Mouse (Mus musculus) neural tube, embryonic 15.5 days (tissue): Measurements from ENCODE around the gene Cep97. TPM values are rescaled to one million over a fixed set of nuclear protein-coding genes. Genes with fewer than 3 reads are reported as not detected.
"Not testable (repeated sequence)": the region's sequence is repeated elsewhere in the genome, so short reads cannot be mapped to it uniquely, and the experiment has no call there.

Experiments
- ATAC-seq: fragments of 200-750 bp; cut with Nextera tagmentation; 2 replicates; pipeline ENCODE4 v1.8.0; 2017; ENCODE audit warnings: mild to moderate bottlenecking, moderate TSS enrichment, moderate library complexity; ENCODE audit not compliant: low FRiP score
- H3K27ac ChIP-seq: fragments of 300-500 bp; sonication (generic); replicated peaks from 2 replicates; pipeline ENCODE4 v1.5.1; 2015; ENCODE audit warnings: mild to moderate bottlenecking, inconsistent platforms
- H3K27me3 ChIP-seq: fragments of 300-500 bp; sonication (generic); replicated peaks from 2 replicates; pipeline ENCODE4 v1.6.1; 2015; ENCODE audit warnings: inconsistent platforms
- H3K36me3 ChIP-seq: fragments of 300-500 bp; sonication (generic); 2 replicates; pipeline ENCODE4 v1.6.1; 2015; ENCODE audit warnings: inconsistent platforms
- H3K4me1 ChIP-seq: fragments of 300-500 bp; sonication (generic); 2 replicates; pipeline ENCODE4 v1.6.1; 2015; ENCODE audit warnings: inconsistent platforms
- H3K4me2 ChIP-seq: fragments of 300-500 bp; sonication (generic); 2 replicates; pipeline ENCODE4 v1.6.1; 2015; ENCODE audit warnings: inconsistent platforms, mild to moderate bottlenecking, moderate library complexity
- H3K4me3 ChIP-seq: fragments of 300-500 bp; sonication (generic); replicated peaks from 2 replicates; pipeline ENCODE4 v1.5.1; 2015; ENCODE audit warnings: mild to moderate bottlenecking, inconsistent platforms
- H3K9ac ChIP-seq: fragments of 300-500 bp; sonication (generic); replicated peaks from 2 replicates; pipeline ENCODE4 v1.6.1; 2015; ENCODE audit warnings: mild to moderate bottlenecking, inconsistent platforms
- H3K9me3 ChIP-seq: fragments of 300-500 bp; sonication (generic); replicated peaks from 2 replicates; pipeline ENCODE4 v1.6.1; 2016; ENCODE audit warnings: inconsistent platforms
- WGBS: fragments of 180-500 bp; shearing (Covaris S2); methylation state at CpG from one replicate; pipeline ENCODE4 v1.1.7; 2015; ENCODE audit warnings: mixed read lengths; 5-methylcytosine and 5-hydroxymethylcytosine counted together
- polyA plus RNA-seq: library from polyadenylated mRNA; unstranded; fragments of >200 nt; fragmentation: Nextera tagmentation; extraction: Ambion mirVana; gene quantifications from 2 replicates; pipeline ENCODE4 v1.2.1, GENCODE M21; 2015

The Cep97 gene
- polyA plus RNA-seq, 1 experiment from 2014 or later, result 12.3 TPM

GRCm38 (mm10) chr16:55964126-55964949 is 29.7 kb upstream of the Cep97 start:
- H3K4me2 ChIP-seq, result no peak overlapping the region
- no peaks in the 10 kb centered on the region for H3K27me3 ChIP-seq
- H3K4me3 ChIP-seq, result no peak overlapping the region
- WGBS, result 72% methylated on average over 4 of the region's 4 CpGs
- H3K9ac ChIP-seq, result no peak overlapping the region
- no peaks in the 10 kb centered on the region for H3K9me3 ChIP-seq
- H3K36me3 ChIP-seq, result peaks cover 9% of the 10 kb centered on the region
- peaks cover 17% of the 10 kb centered on the region for H3K4me1 ChIP-seq
- H3K27ac ChIP-seq, result no peak overlapping the region
- no peak for ATAC-seq

- WGBS, result 93% methylated on average over 6 of the region's 11 CpGs
- not testable (repeated sequence) for H3K36me3 ChIP-seq, ATAC-seq
Observed at GRCm38 (mm10) chr16:55963068-55963467, 28.4 kb upstream of the Cep97 start.

DNA sequence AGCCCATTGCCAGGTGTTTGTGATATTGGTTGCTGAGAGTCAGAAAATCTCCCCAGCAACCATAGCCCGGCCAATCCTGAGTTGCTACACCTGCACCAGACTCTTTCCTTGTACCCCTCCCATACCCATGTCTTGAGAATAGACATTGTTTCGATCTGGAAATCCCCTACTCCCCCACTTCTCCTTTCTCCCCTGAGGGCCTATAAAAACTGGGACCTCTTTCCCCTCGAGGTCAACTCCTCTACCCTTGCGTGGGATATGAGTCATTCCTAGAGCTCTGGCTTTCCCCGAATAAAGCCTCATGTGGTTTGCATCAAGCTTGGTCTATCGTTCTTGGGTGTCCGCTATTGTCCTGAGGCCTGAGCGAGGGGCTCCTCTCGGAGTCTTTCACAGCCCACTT is 19.5 kb upstream of the Cep97 start:
- not testable (repeated sequence) for H3K27me3 ChIP-seq, H3K4me1 ChIP-seq, ATAC-seq, H3K36me3 ChIP-seq, H3K4me2 ChIP-seq, H3K9ac ChIP-seq, H3K4me3 ChIP-seq, H3K27ac ChIP-seq, H3K9me3 ChIP-seq
- 94% methylated on average over 9 of the region's 9 CpGs for WGBS

More at GRCm38 (mm10) chr16:55963068-55963467, 28.4 kb upstream of the Cep97 start:
- H3K4me1 ChIP-seq, result peaks cover 11% of the 10 kb centered on the region
- not testable (repeated sequence) for H3K9ac ChIP-seq, H3K4me2 ChIP-seq, H3K9me3 ChIP-seq, H3K4me3 ChIP-seq, H3K27ac ChIP-seq, H3K27me3 ChIP-seq

GRCm38 (mm10) chr16:55952771-55953170 is 18.1 kb upstream of the Cep97 start:
- Histone ChIP-seq H3K4me3 (no peak overlapping the region), H3K4me1 (no peaks in the 10 kb centered on the region), H3K27ac (no peak overlapping the region), H3K9me3 (no peaks in the 10 kb centered on the region), H3K27me3 (no peaks in the 10 kb centered on the region), H3K9ac (no peak overlapping the region), H3K4me2 (no peak overlapping the region), H3K36me3 (no peaks in the 10 kb centered on the region)
- no peak for ATAC-seq

- 78% methylated on average over 7 of the region's 7 CpGs for WGBS
- no peaks in the 10 kb centered on the region for H3K27me3 ChIP-seq
- no peak overlapping the region for H3K9ac ChIP-seq
- no peak overlapping the region for H3K27ac ChIP-seq
- no peaks in the 10 kb centered on the region for H3K36me3 ChIP-seq
- H3K4me1 ChIP-seq, result no peaks in the 10 kb centered on the region
- ATAC-seq, result no peak
- no peak overlapping the region for H3K4me3 ChIP-seq
- no peaks in the 10 kb centered on the region for H3K9me3 ChIP-seq
- H3K4me2 ChIP-seq, result no peak overlapping the region
Observed at GRCm38 (mm10) chr16:55951679-55952327, 17.1 kb upstream of the Cep97 start.

- H3K9ac ChIP-seq, result no peak overlapping the region
- H3K27me3 ChIP-seq, result no peaks in the 10 kb centered on the region
- WGBS, result 41% methylated on average over 19 of the region's 19 CpGs
- no peaks in the 10 kb centered on the region for H3K4me1 ChIP-seq
- no peak overlapping the region for H3K27ac ChIP-seq
- no peak overlapping the region for H3K4me2 ChIP-seq
- H3K9me3 ChIP-seq, result no peaks in the 10 kb centered on the region
- H3K4me3 ChIP-seq, result no peak overlapping the region
- ATAC-seq, result peak; percentile 55
- H3K36me3 ChIP-seq, result no peaks in the 10 kb centered on the region
Observed at GRCm38 (mm10) chr16:55950946-55951678, 16.5 kb upstream of the Cep97 start.

DNA sequence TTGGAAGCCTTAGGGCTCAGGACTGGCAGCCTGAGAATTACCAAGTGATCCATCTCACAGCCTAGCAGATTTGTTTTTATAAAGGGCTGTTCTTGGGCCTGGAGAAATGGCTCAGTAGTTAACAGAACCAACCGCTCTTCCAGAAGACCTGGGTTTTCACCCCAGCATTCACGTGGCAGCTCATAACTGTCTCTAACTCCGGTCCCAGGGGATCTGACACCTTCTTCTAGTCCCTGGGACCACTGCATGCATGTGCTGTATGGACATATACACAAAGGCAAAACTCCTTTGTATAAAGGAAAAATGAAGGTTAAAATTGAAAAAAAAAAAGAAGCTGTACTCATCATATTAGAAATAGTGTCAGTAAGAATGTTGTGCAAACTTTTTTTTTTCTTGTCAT is 15.8 kb upstream of the Cep97 start:
- no peak for ATAC-seq
- no peak overlapping the region for H3K9ac ChIP-seq
- H3K36me3 ChIP-seq, result no peaks in the 10 kb centered on the region
- H3K27ac ChIP-seq, result no peak overlapping the region
- no peaks in the 10 kb centered on the region for H3K27me3 ChIP-seq
- WGBS, result 74% methylated on average over 3 of the region's 3 CpGs
- H3K4me2 ChIP-seq, result no peak overlapping the region
- no peak overlapping the region for H3K4me3 ChIP-seq
- no peaks in the 10 kb centered on the region for H3K4me1 ChIP-seq
- no peaks in the 10 kb centered on the region for H3K9me3 ChIP-seq

GRCm38 (mm10) chr16:55948963-55949362 is 14.3 kb upstream of the Cep97 start:
- ATAC-seq, result no peak
- WGBS, result 76% methylated on average over 7 of the region's 7 CpGs
- Histone ChIP-seq H3K27me3 (no peaks in the 10 kb centered on the region), H3K9ac (no peak overlapping the region), H3K27ac (no peak overlapping the region), H3K4me2 (no peak overlapping the region), H3K4me3 (no peak overlapping the region), H3K9me3 (no peaks in the 10 kb centered on the region), H3K36me3 (no peaks in the 10 kb centered on the region), H3K4me1 (no peaks in the 10 kb centered on the region)

- not testable (repeated sequence) for H3K36me3 ChIP-seq
Observed at GRCm38 (mm10) chr16:55947876-55948410, 13.3 kb upstream of the Cep97 start.

GRCm38 (mm10) chr16:55947266-55947665 is 12.6 kb upstream of the Cep97 start:
- WGBS, result 81% methylated on average over 3 of the region's 3 CpGs
- no peak overlapping the region for H3K9ac ChIP-seq
- H3K36me3 ChIP-seq, result no peaks in the 10 kb centered on the region
- no peaks in the 10 kb centered on the region for H3K4me1 ChIP-seq
- H3K27ac ChIP-seq, result no peak overlapping the region
- no peaks in the 10 kb centered on the region for H3K27me3 ChIP-seq
- no peak overlapping the region for H3K4me3 ChIP-seq
- ATAC-seq, result no peak
- no peak overlapping the region for H3K4me2 ChIP-seq
- no peaks in the 10 kb centered on the region for H3K9me3 ChIP-seq

More at GRCm38 (mm10) chr16:55947876-55948410, 13.3 kb upstream of the Cep97 start:
- H3K9me3 ChIP-seq, ATAC-seq, H3K9ac ChIP-seq, H3K27me3 ChIP-seq, H3K4me2 ChIP-seq, H3K4me1 ChIP-seq, H3K27ac ChIP-seq, H3K4me3 ChIP-seq: not testable (repeated sequence)
- WGBS, result 90% methylated on average over 2 of the region's 2 CpGs

DNA sequence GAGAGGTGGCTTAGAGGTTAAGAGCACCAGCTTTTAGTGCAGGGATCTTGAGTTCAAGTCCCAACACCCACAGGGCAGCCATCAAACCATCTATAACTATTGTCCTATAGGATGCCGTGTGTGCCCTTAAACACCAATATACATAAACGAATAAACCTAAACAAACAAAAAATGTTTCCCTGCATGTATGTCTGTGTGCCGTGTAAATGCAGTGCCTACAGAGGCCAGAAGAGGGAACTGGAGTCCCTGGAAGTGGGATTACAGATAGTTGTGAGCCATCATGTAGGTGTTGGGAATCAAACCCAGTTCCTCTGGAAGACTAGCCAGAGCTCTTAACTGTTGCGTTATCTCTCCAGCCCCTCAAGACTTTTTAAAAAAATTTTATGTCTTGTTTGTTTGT is 6.1 kb upstream of the Cep97 start:
- no peaks in the 10 kb centered on the region for H3K9me3 ChIP-seq
- no peaks in the 10 kb centered on the region for H3K36me3 ChIP-seq
- no peak for ATAC-seq
- no peak overlapping the region for H3K27ac ChIP-seq
- H3K4me1 ChIP-seq, result no peaks in the 10 kb centered on the region
- H3K27me3 ChIP-seq, result no peaks in the 10 kb centered on the region
- no peak overlapping the region for H3K4me3 ChIP-seq
- no peak overlapping the region for H3K4me2 ChIP-seq
- no peak overlapping the region for H3K9ac ChIP-seq
- 96% methylated on average over 4 of the region's 4 CpGs for WGBS
